Mouse (Mus musculus) neural tube, embryonic 14.5 days (tissue): ENCODE measurements around the gene Asic2. TPM values are rescaled to one million over a fixed set of nuclear protein-coding genes. Genes with fewer than 3 reads are reported as not detected.
A peak's percentile ranks its signal among the peaks of the same experiment; 100 is the strongest.

Experiments
- ATAC-seq: fragments of 200-750 bp; cut with Nextera tagmentation; 2 replicates; pipeline ENCODE4 v1.8.0; 2017; ENCODE audit warnings: low read depth, mild to moderate bottlenecking, moderate TSS enrichment, moderate library complexity
- H3K27ac ChIP-seq: fragments of 300-500 bp; sonication (generic); 2 replicates; pipeline ENCODE4 v1.5.1; 2014; ENCODE audit warnings: low read depth, mild to moderate bottlenecking, control low read depth, low read length, moderate library complexity, mixed read lengths
- H3K27me3 ChIP-seq: fragments of 300-500 bp; sonication (generic); 2 replicates; pipeline ENCODE4 v1.6.1; 2014; ENCODE audit warnings: low read length; ENCODE audit not compliant: control insufficient read depth, insufficient read depth
- H3K36me3 ChIP-seq: fragments of 300-500 bp; sonication (generic); 2 replicates; pipeline ENCODE4 v1.6.1; 2014; ENCODE audit warnings: low read length, mixed read lengths; ENCODE audit not compliant: control insufficient read depth, insufficient read depth
- H3K4me1 ChIP-seq: fragments of 300-500 bp; sonication (generic); 2 replicates; pipeline ENCODE4 v1.6.1; 2014; ENCODE audit warnings: low read length; ENCODE audit not compliant: control insufficient read depth, insufficient read depth
- H3K4me2 ChIP-seq: fragments of 300-500 bp; sonication (generic); 2 replicates; pipeline ENCODE4 v1.6.1; 2014; ENCODE audit warnings: mild to moderate bottlenecking, low read depth, low read length, control low read depth
- H3K4me3 ChIP-seq: fragments of 300-500 bp; sonication (generic); 2 replicates; pipeline ENCODE4 v1.5.1; 2014; ENCODE audit warnings: low read depth, low read length, control low read depth, mixed read lengths
- H3K9ac ChIP-seq: fragments of 300-500 bp; sonication (generic); replicated peaks from 2 replicates; pipeline ENCODE4 v1.6.1; 2014; ENCODE audit warnings: low read depth, mild to moderate bottlenecking, control low read depth, low read length, mixed read lengths
- H3K9me3 ChIP-seq: fragments of 300-500 bp; sonication (generic); 2 replicates; pipeline ENCODE4 v1.6.1; 2016; ENCODE audit warnings: low read length; ENCODE audit not compliant: control insufficient read depth
- whole genome bisulfite sequencing: fragments of 180-500 bp; shearing (Covaris S2); extraction: QIAGEN DNeasy Blood & Tissue Kit; methylation state at CpG from one replicate; pipeline ENCODE4 v1.1.7; 2014; 5-methylcytosine and 5-hydroxymethylcytosine counted together
- polyA plus RNA-seq: library from polyadenylated mRNA; unstranded; fragments of >200 nt; fragmentation: Nextera tagmentation; extraction: Ambion mirVana; gene quantifications from 2 replicates; pipeline ENCODE4 v1.2.1, GENCODE M21; 2014

Asic2 gene
- polyA plus RNA-seq, 1 experiment from 2014 or later, result 16.2 TPM

- no peaks in the 10 kb centered on the region for H3K27me3 ChIP-seq
- H3K9ac ChIP-seq, result no peak overlapping the region
- H3K4me2 ChIP-seq, result no peak overlapping the region
- no peak overlapping the region for H3K27ac ChIP-seq
- no peak overlapping the region for H3K4me3 ChIP-seq
- 0 out of 2 replicates have a peak, but pooled peaks have one; percentile 49 for ATAC-seq
- 43% methylated on average over 14 of the region's 14 CpGs for WGBS
- no peaks in the 10 kb centered on the region; the same call in 1 of the 2 replicates for H3K4me1 ChIP-seq
- H3K36me3 ChIP-seq, result no peaks in the 10 kb centered on the region
- H3K9me3 ChIP-seq, result no peaks in the 10 kb centered on the region
Observed at GRCm38 (mm10) chr11:81426857-81427256, 541.4 kb downstream of the Asic2 start.

- no peak overlapping the region for H3K4me2 ChIP-seq
- H3K9me3 ChIP-seq, result no peaks in the 10 kb centered on the region
- no peaks in the 10 kb centered on the region for H3K27me3 ChIP-seq
- no peak overlapping the region for H3K4me3 ChIP-seq
- H3K9ac ChIP-seq, result no peak overlapping the region
- no peaks in the 10 kb centered on the region for H3K4me1 ChIP-seq
- no peak overlapping the region for H3K27ac ChIP-seq
- H3K36me3 ChIP-seq, result no peaks in the 10 kb centered on the region
- WGBS, result 90% methylated on average over 3 of the region's 3 CpGs
- ATAC-seq, result no peak
Observed at GRCm38 (mm10) chr11:81419112-81419511, 549.1 kb downstream of the Asic2 start.

GRCm38 (mm10) chr11:81418027-81418426 lies 550.2 kb downstream of the Asic2 start:
- WGBS, result 74% methylated on average over 4 of the region's 4 CpGs
- H3K27ac ChIP-seq, result no peak overlapping the region
- no peak overlapping the region for H3K9ac ChIP-seq
- no peaks in the 10 kb centered on the region for H3K36me3 ChIP-seq
- no peaks in the 10 kb centered on the region for H3K9me3 ChIP-seq
- ATAC-seq, result no peak
- no peaks in the 10 kb centered on the region for H3K27me3 ChIP-seq
- no peak overlapping the region for H3K4me2 ChIP-seq
- H3K4me1 ChIP-seq, result no peaks in the 10 kb centered on the region
- H3K4me3 ChIP-seq, result no peak overlapping the region

GRCm38 (mm10) chr11:81416319-81416718 lies 551.9 kb downstream of the Asic2 start:
- H3K9me3 ChIP-seq, result no peaks in the 10 kb centered on the region
- no peak overlapping the region for H3K4me3 ChIP-seq
- H3K27ac ChIP-seq, result no peak overlapping the region
- no peak for ATAC-seq
- no peak overlapping the region for H3K4me2 ChIP-seq
- H3K36me3 ChIP-seq, result no peaks in the 10 kb centered on the region
- 88% methylated on average over 6 of the region's 6 CpGs for WGBS
- H3K4me1 ChIP-seq, result no peaks in the 10 kb centered on the region
- H3K9ac ChIP-seq, result no peak overlapping the region
- no peaks in the 10 kb centered on the region for H3K27me3 ChIP-seq

GRCm38 (mm10) chr11:81414596-81414995 lies 553.7 kb downstream of the Asic2 start:
- H3K36me3 ChIP-seq, result no peaks in the 10 kb centered on the region
- H3K4me2 ChIP-seq, result no peak overlapping the region
- no peak overlapping the region for H3K27ac ChIP-seq
- no peaks in the 10 kb centered on the region for H3K9me3 ChIP-seq
- no peaks in the 10 kb centered on the region for H3K4me1 ChIP-seq
- no peak overlapping the region for H3K4me3 ChIP-seq
- 88% methylated on average over 2 of the region's 2 CpGs for WGBS
- no peak overlapping the region for H3K9ac ChIP-seq
- ATAC-seq, result no peak
- H3K27me3 ChIP-seq, result no peaks in the 10 kb centered on the region

- H3K27me3 ChIP-seq, result no peaks in the 10 kb centered on the region
- no peak overlapping the region for H3K9ac ChIP-seq
- no peaks in the 10 kb centered on the region for H3K9me3 ChIP-seq
- no peak overlapping the region for H3K4me3 ChIP-seq
- H3K4me2 ChIP-seq, result no peak overlapping the region
- H3K27ac ChIP-seq, result no peak overlapping the region
- ATAC-seq, result no peak
- H3K36me3 ChIP-seq, result no peaks in the 10 kb centered on the region
- H3K4me1 ChIP-seq, result no peaks in the 10 kb centered on the region
- WGBS, result 82% methylated on average over 4 of the region's 4 CpGs
Observed at GRCm38 (mm10) chr11:81411251-81411650, 557.0 kb downstream of the Asic2 start.

- H3K27me3 ChIP-seq, result no peaks in the 10 kb centered on the region
- H3K9me3 ChIP-seq, result no peaks in the 10 kb centered on the region
- no peak overlapping the region for H3K4me3 ChIP-seq
- no peak overlapping the region for H3K9ac ChIP-seq
- no peaks in the 10 kb centered on the region for H3K4me1 ChIP-seq
- no peak overlapping the region for H3K27ac ChIP-seq
- no peak for ATAC-seq
- H3K36me3 ChIP-seq, result no peaks in the 10 kb centered on the region
- no peak overlapping the region for H3K4me2 ChIP-seq
- 98% methylated on average over 2 of the region's 2 CpGs for WGBS
Observed at GRCm38 (mm10) chr11:81405951-81406350, 562.3 kb downstream of the Asic2 start.

GRCm38 (mm10) chr11:81402263-81402662 lies 566.0 kb downstream of the Asic2 start:
- Histone ChIP-seq H3K9ac (no peak overlapping the region), H3K27ac (no peak overlapping the region), H3K36me3 (no peaks in the 10 kb centered on the region), H3K4me3 (no peak overlapping the region), H3K9me3 (no peaks in the 10 kb centered on the region), H3K27me3 (no peaks in the 10 kb centered on the region), H3K4me1 (no peaks in the 10 kb centered on the region), H3K4me2 (no peak overlapping the region)
- 93% methylated on average over 8 of the region's 8 CpGs for WGBS
- no peak for ATAC-seq

GRCm38 (mm10) chr11:81392855-81393254 lies 575.4 kb downstream of the Asic2 start:
- Histone ChIP-seq H3K4me3 (no peak overlapping the region), H3K9ac (no peak overlapping the region), H3K36me3 (no peaks in the 10 kb centered on the region), H3K27me3 (no peaks in the 10 kb centered on the region), H3K4me2 (no peak overlapping the region), H3K9me3 (no peaks in the 10 kb centered on the region), H3K4me1 (no peaks in the 10 kb centered on the region), H3K27ac (no peak overlapping the region)
- no peak for ATAC-seq
- 44% methylated on average over 9 of the region's 9 CpGs for WGBS

GRCm38 (mm10) chr11:81386185-81386584 lies 582.1 kb downstream of the Asic2 start:
- no peaks in the 10 kb centered on the region for H3K4me1 ChIP-seq

More at GRCm38 (mm10) chr11:81386185-81386584, 582.1 kb downstream of the Asic2 start:
- Histone ChIP-seq H3K9me3 (no peaks in the 10 kb centered on the region), H3K27ac (no peak overlapping the region), H3K27me3 (no peaks in the 10 kb centered on the region), H3K36me3 (no peaks in the 10 kb centered on the region), H3K4me3 (no peak overlapping the region), H3K9ac (no peak overlapping the region), H3K4me2 (no peak overlapping the region)
- 87% methylated on average over 2 of the region's 2 CpGs for WGBS
- no peak for ATAC-seq
